Mouse (Mus musculus): ENCODE results near the gene Gm37240. TPM values are rescaled to one million over a fixed set of nuclear protein-coding genes. Genes with fewer than 3 reads are reported as not detected.
A peak's percentile ranks its signal among the peaks of the same experiment; 100 is the strongest.
"Not testable (repeated sequence)": the region's sequence is repeated elsewhere in the genome, so short reads cannot be mapped to it uniquely, and the experiment has no call there.

Gene Gm37240
- polyA plus RNA-seq, 1 experiment from 2014 or later = 0.11 TPM

GRCm38 (mm10) chr3:84653557-84654245, 1233.6 kb downstream of the Gm37240 start:
- H3K4me3 ChIP-seq (replicated peaks; ENCODE audit: low read depth, low read length) = 0 out of 2 replicates have a peak overlapping the region, but pooled peaks have one; percentile 3
- no peaks in the 10 kb centered on the region for H3K36me3 ChIP-seq (ENCODE audit: control insufficient read depth, insufficient read depth, low read length)
- peak; percentile 40 for DNase-seq
- no peak overlapping the region for H3K27ac ChIP-seq (replicated peaks; ENCODE audit: low read depth, low read length)
- no peak overlapping the region for H3K9ac ChIP-seq (replicated peaks; ENCODE audit: low read length)
- H3K27me3 ChIP-seq (ENCODE audit: control insufficient read depth, insufficient read depth, low read length) = no peaks in the 10 kb centered on the region
- H3K4me1 ChIP-seq (ENCODE audit: control insufficient read depth, insufficient read depth, low read length) = peaks cover 9% of the 10 kb centered on the region; the same call in 1 of the 2 replicates
- no peak for ATAC-seq (ENCODE audit: low FRiP score, low TSS enrichment)
- WGBS = 30% methylated on average over 13 of the region's 14 CpGs
- peak overlapping the region; percentile 33 for H3K4me2 ChIP-seq (ENCODE audit: low read length)
- H3K9me3 ChIP-seq (ENCODE audit: control insufficient read depth, low read length) = no peaks in the 10 kb centered on the region

- 82% methylated on average over 12 of the region's 12 CpGs for whole genome bisulfite sequencing
- Histone ChIP-seq H3K4me2 (ENCODE audit: low read length) (no peak overlapping the region), H3K27ac (replicated peaks; ENCODE audit: low read depth, low read length) (no peak overlapping the region), H3K4me3 (replicated peaks; ENCODE audit: low read depth, low read length) (no peak overlapping the region), H3K4me1 (ENCODE audit: control insufficient read depth, insufficient read depth, low read length) (peaks cover 9% of the 10 kb centered on the region; the same call in 1 of the 2 replicates), H3K27me3 (ENCODE audit: control insufficient read depth, insufficient read depth, low read length) (no peaks in the 10 kb centered on the region), H3K36me3 (ENCODE audit: control insufficient read depth, insufficient read depth, low read length) (no peaks in the 10 kb centered on the region), H3K9ac (replicated peaks; ENCODE audit: low read length) (no peak overlapping the region), H3K9me3 (ENCODE audit: control insufficient read depth, low read length) (no peaks in the 10 kb centered on the region)
- no peak for ATAC-seq (ENCODE audit: low FRiP score, low TSS enrichment)
- DNase-seq = no peak
Measured at GRCm38 (mm10) chr3:84652643-84653556, 1234.4 kb downstream of the Gm37240 start.

GRCm38 (mm10) chr3:84649578-84650327, 1237.6 kb downstream of the Gm37240 start:
- Histone ChIP-seq H3K4me1 (ENCODE audit: control insufficient read depth, insufficient read depth, low read length) (peaks cover 3% of the 10 kb centered on the region; the same call in 1 of the 2 replicates), H3K9me3 (ENCODE audit: control insufficient read depth, low read length) (no peaks in the 10 kb centered on the region), H3K27me3 (ENCODE audit: control insufficient read depth, insufficient read depth, low read length) (no peaks in the 10 kb centered on the region), H3K27ac (replicated peaks; ENCODE audit: low read depth, low read length) (no peak overlapping the region), H3K4me3 (replicated peaks; ENCODE audit: low read depth, low read length) (no peak overlapping the region), H3K36me3 (ENCODE audit: control insufficient read depth, insufficient read depth, low read length) (no peaks in the 10 kb centered on the region), H3K4me2 (ENCODE audit: low read length) (no peak overlapping the region), H3K9ac (replicated peaks; ENCODE audit: low read length) (no peak overlapping the region)
- DNase-seq (no peak), ATAC-seq (ENCODE audit: low FRiP score, low TSS enrichment) (no peak)
- WGBS = 91% methylated on average over 12 of the region's 12 CpGs

DNA sequence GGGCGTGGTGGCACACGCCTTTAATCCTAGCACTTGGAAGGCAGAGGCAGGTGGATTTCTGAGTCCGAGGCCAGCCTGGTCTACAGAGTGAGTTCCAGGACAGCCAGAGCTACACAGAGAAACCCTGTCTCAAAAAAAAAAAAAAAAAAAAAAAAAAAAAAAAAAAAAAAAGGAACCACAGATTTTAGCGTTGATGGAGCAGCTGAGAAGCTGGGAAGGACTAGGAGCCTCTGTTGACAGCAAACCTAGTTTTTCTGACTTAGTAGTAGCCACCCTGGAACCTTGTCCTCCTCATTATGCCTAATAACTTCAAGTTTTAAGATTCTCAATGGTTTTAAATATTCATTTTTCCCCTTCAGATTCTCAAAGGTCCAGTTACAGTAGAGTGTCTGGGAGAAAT, 1239.2 kb downstream of the Gm37240 start:
- not testable (repeated sequence) for ATAC-seq (ENCODE audit: low FRiP score, low TSS enrichment); H3K4me3 ChIP-seq (replicated peaks; ENCODE audit: low read depth, low read length); H3K9ac ChIP-seq (replicated peaks; ENCODE audit: low read length); DNase-seq; H3K27ac ChIP-seq (replicated peaks; ENCODE audit: low read depth, low read length); H3K36me3 ChIP-seq (ENCODE audit: control insufficient read depth, insufficient read depth, low read length); H3K4me2 ChIP-seq (ENCODE audit: low read length); H3K4me1 ChIP-seq (ENCODE audit: control insufficient read depth, insufficient read depth, low read length); H3K9me3 ChIP-seq (ENCODE audit: control insufficient read depth, low read length); H3K27me3 ChIP-seq (ENCODE audit: control insufficient read depth, insufficient read depth, low read length)
- 90% methylated on average over 4 of the region's 4 CpGs for WGBS

DNA sequence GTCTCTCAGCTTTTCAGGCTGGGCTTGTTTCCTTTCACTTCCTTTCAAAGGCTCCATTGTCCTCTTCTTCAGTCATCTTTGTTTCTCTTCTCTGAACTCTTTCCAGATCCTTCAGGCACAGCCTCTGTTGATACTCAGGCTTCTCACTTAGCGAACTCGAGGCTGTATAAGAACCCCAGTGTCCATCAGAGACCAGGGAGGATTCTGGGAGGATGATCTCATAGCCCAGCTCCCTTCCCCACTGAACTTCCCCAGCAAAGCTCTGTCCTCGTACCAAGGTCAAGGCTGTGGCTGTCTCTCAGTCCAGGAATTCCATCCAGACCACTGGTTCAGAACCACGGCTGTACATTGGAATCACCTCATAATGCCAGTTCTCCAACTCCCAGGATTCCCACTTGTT, 1239.7 kb downstream of the Gm37240 start:
- H3K4me1 ChIP-seq (ENCODE audit: control insufficient read depth, insufficient read depth, low read length) = no peaks in the 10 kb centered on the region
- 30% methylated on average over 4 of the region's 4 CpGs for WGBS
- no peak overlapping the region for H3K4me2 ChIP-seq (ENCODE audit: low read length)
- no peak overlapping the region for H3K27ac ChIP-seq (replicated peaks; ENCODE audit: low read depth, low read length)
- no peak overlapping the region for H3K4me3 ChIP-seq (replicated peaks; ENCODE audit: low read depth, low read length)
- H3K36me3 ChIP-seq (ENCODE audit: control insufficient read depth, insufficient read depth, low read length) = no peaks in the 10 kb centered on the region
- no peak overlapping the region for H3K9ac ChIP-seq (replicated peaks; ENCODE audit: low read length)
- no peaks in the 10 kb centered on the region for H3K27me3 ChIP-seq (ENCODE audit: control insufficient read depth, insufficient read depth, low read length)
- no peaks in the 10 kb centered on the region for H3K9me3 ChIP-seq (ENCODE audit: control insufficient read depth, low read length)
- no peak for ATAC-seq (ENCODE audit: low FRiP score, low TSS enrichment)
- no peak for DNase-seq

GRCm38 (mm10) chr3:84646331-84646845, 1240.9 kb downstream of the Gm37240 start:
- 84% methylated on average over 8 of the region's 8 CpGs for WGBS
- Histone ChIP-seq H3K9me3 (ENCODE audit: control insufficient read depth, low read length) (no peaks in the 10 kb centered on the region), H3K4me1 (ENCODE audit: control insufficient read depth, insufficient read depth, low read length) (no peaks in the 10 kb centered on the region), H3K27ac (replicated peaks; ENCODE audit: low read depth, low read length) (no peak overlapping the region), H3K27me3 (ENCODE audit: control insufficient read depth, insufficient read depth, low read length) (no peaks in the 10 kb centered on the region), H3K4me3 (replicated peaks; ENCODE audit: low read depth, low read length) (no peak overlapping the region), H3K36me3 (ENCODE audit: control insufficient read depth, insufficient read depth, low read length) (no peaks in the 10 kb centered on the region), H3K9ac (replicated peaks; ENCODE audit: low read length) (no peak overlapping the region), H3K4me2 (ENCODE audit: low read length) (no peak overlapping the region)
- no peak for ATAC-seq (ENCODE audit: low FRiP score, low TSS enrichment)
- no peak for DNase-seq

DNA sequence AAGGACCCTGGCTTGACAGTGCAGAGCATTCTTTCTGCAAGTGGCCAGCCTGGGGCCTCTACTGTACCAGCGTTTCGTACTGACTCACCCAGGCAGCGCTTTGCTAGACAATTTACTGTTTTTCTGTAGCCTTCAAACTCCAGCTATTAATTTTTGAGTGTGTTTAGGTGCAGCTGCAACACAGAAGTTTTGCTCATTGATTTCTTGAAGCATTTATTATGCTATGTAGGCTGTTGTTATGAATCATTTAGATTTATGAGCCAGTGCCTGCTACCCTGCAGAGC, 1241.4 kb downstream of the Gm37240 start:
- H3K27ac ChIP-seq (replicated peaks; ENCODE audit: low read depth, low read length) = no peak overlapping the region
- no peak for DNase-seq
- no peak for ATAC-seq (ENCODE audit: low FRiP score, low TSS enrichment)
- no peak overlapping the region for H3K4me3 ChIP-seq (replicated peaks; ENCODE audit: low read depth, low read length)
- no peaks in the 10 kb centered on the region for H3K27me3 ChIP-seq (ENCODE audit: control insufficient read depth, insufficient read depth, low read length)
- H3K4me1 ChIP-seq (ENCODE audit: control insufficient read depth, insufficient read depth, low read length) = no peaks in the 10 kb centered on the region
- 93% methylated on average over 3 of the region's 3 CpGs for WGBS
- no peak overlapping the region for H3K4me2 ChIP-seq (ENCODE audit: low read length)
- H3K36me3 ChIP-seq (ENCODE audit: control insufficient read depth, insufficient read depth, low read length) = no peaks in the 10 kb centered on the region
- no peak overlapping the region for H3K9ac ChIP-seq (replicated peaks; ENCODE audit: low read length)
- no peaks in the 10 kb centered on the region for H3K9me3 ChIP-seq (ENCODE audit: control insufficient read depth, low read length)

- no peak overlapping the region for H3K4me2 ChIP-seq (ENCODE audit: low read length)
- H3K27ac ChIP-seq (replicated peaks; ENCODE audit: low read depth, low read length) = no peak overlapping the region
- H3K9me3 ChIP-seq (ENCODE audit: control insufficient read depth, low read length) = no peaks in the 10 kb centered on the region
- DNase-seq = no peak
- WGBS = 89% methylated on average over 9 of the region's 9 CpGs
- H3K36me3 ChIP-seq (ENCODE audit: control insufficient read depth, insufficient read depth, low read length) = no peaks in the 10 kb centered on the region
- no peak for ATAC-seq (ENCODE audit: low FRiP score, low TSS enrichment)
- H3K27me3 ChIP-seq (ENCODE audit: control insufficient read depth, insufficient read depth, low read length) = no peaks in the 10 kb centered on the region
- H3K9ac ChIP-seq (replicated peaks; ENCODE audit: low read length) = no peak overlapping the region
- no peak overlapping the region for H3K4me3 ChIP-seq (replicated peaks; ENCODE audit: low read depth, low read length)
- no peaks in the 10 kb centered on the region for H3K4me1 ChIP-seq (ENCODE audit: control insufficient read depth, insufficient read depth, low read length)
Measured at GRCm38 (mm10) chr3:84645156-84646006, 1241.9 kb downstream of the Gm37240 start.

Data from midbrain, embryonic 14.5 days (tissue).